13 mouse cellular contexts compared by ENCODE assay signal in genomic region chr8:122355642-122356606, GRCm38 (mm10). TPM values are rescaled to one million over a fixed set of nuclear protein-coding genes. Genes with fewer than 3 reads are reported as not detected.
DNase-seq lines count a peak whose midpoint lies in the region; ATAC-seq and TF ChIP-seq lines count a peak whose summit lies in the region.
"Had no signal": no experiment of that assay in that cellular context is flagged by ENCODE, and none has a peak within 500 bp of the region (broad histone marks: within the 10 kb centered on the region; RNA-seq: fewer than 3 reads in every experiment).

No protein-coding gene starts in this region.

- peaks cover 5% of the 10 kb centered on the region for H3K4me1 ChIP-seq in limb, embryonic 10.5 days
- H3K4me1 ChIP-seq: forebrain, embryonic 15.5 days had no signal

- no peak overlapping the region for H3ac ChIP-seq in C2C12 (ENCODE audit: control insufficient read depth, insufficient read length, low read depth)

- no peaks in the 10 kb centered on the region for H3K79me2 ChIP-seq in C2C12 (ENCODE audit: control insufficient read depth, insufficient read depth)

- H3K79me3 ChIP-seq in C2C12 (ENCODE audit: low read depth) = no peaks in the 10 kb centered on the region

- no peak for TF ChIP-seq CTCF in C2C12 (IDR thresholded peaks at IDR 0.05; ENCODE audit: control insufficient read depth, insufficient read depth, insufficient read length)

- H3K36me3 ChIP-seq in C2C12 (ENCODE audit: control insufficient read depth, insufficient read depth) = no peaks in the 10 kb centered on the region
- H3K36me3 ChIP-seq in limb, embryonic 10.5 days = no peaks in the 10 kb centered on the region
- H3K36me3 ChIP-seq: forebrain, embryonic 15.5 days; heart, embryonic 12.5 days; limb, embryonic 15.5 days had no signal

- DNase-seq in lung, adult 18-20 months = peak; percentile 52 to 70
- DNase-seq in lung, postnatal 10 days = no peak
- no peak for DNase-seq in heart, postnatal 14 days
- no peak for DNase-seq in limb, embryonic 10.5 days (ENCODE audit: low spot score)
- DNase-seq: cerebellum, postnatal 10 days; thymus, adult 18-20 months had no signal

- WGBS in limb, embryonic 10.5 days = 74% methylated on average over 9 of the region's 9 CpGs

- H3K4me3 ChIP-seq in C2C12 (ENCODE audit: insufficient read depth, poor library complexity, severe bottlenecking) = no peak overlapping the region
- no peak overlapping the region for H3K4me3 ChIP-seq in limb, embryonic 10.5 days
- H3K4me3 ChIP-seq: forebrain, embryonic 15.5 days; heart, embryonic 12.5 days; limb, embryonic 15.5 days had no signal

- no peaks in the 10 kb centered on the region for H3K9me3 ChIP-seq in limb, embryonic 10.5 days (replicated peaks)
- H3K9me3 ChIP-seq: forebrain, embryonic 15.5 days; heart, embryonic 12.5 days; limb, embryonic 15.5 days had no signal

- no peak overlapping the region for H3K27ac ChIP-seq in limb, embryonic 10.5 days
- H3K27ac ChIP-seq: forebrain, embryonic 15.5 days; limb, embryonic 15.5 days had no signal

- intact Hi-C loops in heart, postnatal 14 days (cut with DNase I) = no loop called here

- ATAC-seq in common myeloid progenitor, adult 5-6 weeks (replicated peaks; ENCODE audit: low read depth, poor library complexity, severe bottlenecking) = peak; percentile 80
- ATAC-seq in megakaryocyte progenitor cell, adult 5-6 weeks (replicated peaks; ENCODE audit: poor library complexity) = peak; percentile 70; the same call in 1 of the 2 replicates
- ATAC-seq: forebrain, embryonic 15.5 days had no signal

- H3K27me3 ChIP-seq in C2C12 (ENCODE audit: control insufficient read depth, insufficient read depth, insufficient read length) = no peaks in the 10 kb centered on the region
- peaks cover 57% of the 10 kb centered on the region for H3K27me3 ChIP-seq in limb, embryonic 10.5 days (ENCODE audit: low read depth, poor library complexity, severe bottlenecking)

TF ChIP-seq in C2C12, 6 proteins besides CTCF, POLR2A, EP300 and RAD21:
- TF ChIP-seq FOSL1 (IDR thresholded peaks at IDR 0.05; ENCODE audit: insufficient read depth, low read length, poor library complexity, severe bottlenecking) = peak; percentile 83
- TF ChIP-seq MAX (IDR thresholded peaks at IDR 0.05) = no peak

RNA-seq across cellular contexts. Expression of gene Trhr2, which starts 4.6 kb away (rescaled TPM):
- polyA plus RNA-seq in C2C12 (2012; fragmentation: generic; extraction: Trizol) = 0.07 TPM
- not detected in 2 replicates for total RNA-seq in common myeloid progenitor, adult 5-6 weeks (2017)
- not detected in 2 replicates for total RNA-seq in megakaryocyte progenitor cell, adult 5-6 weeks (2015)
- total RNA-seq in megakaryocyte progenitor cell, adult 5-6 weeks (2017) = not detected in 2 replicates
- total RNA-seq in heart, postnatal 14 days (2021) = not detected
- not detected in 2 replicates for polyA plus RNA-seq in limb, embryonic 10.5 days (2016; fragmentation: Nextera tagmentation; extraction: Ambion mirVana)
- total RNA-seq: adrenal gland, postnatal 4 days had no signal
- polyA plus RNA-seq: forebrain, embryonic 15.5 days; heart, embryonic 12.5 days had no signal

RNA-seq across cellular contexts. Expression of gene Zc3h18, which starts 20.5 kb away (rescaled TPM):
- 43.5 TPM for polyA plus RNA-seq in C2C12 (2012; fragmentation: generic; extraction: Trizol)
- total RNA-seq in common myeloid progenitor, adult 5-6 weeks (2017) = 68.9 and 81.0 TPM in 2 replicates
- 26.1 and 27.2 TPM in 2 replicates for total RNA-seq in megakaryocyte progenitor cell, adult 5-6 weeks (2015)
- 55.6 and 67.3 TPM in 2 replicates for total RNA-seq in megakaryocyte progenitor cell, adult 5-6 weeks (2017)
- total RNA-seq in heart, postnatal 14 days (2021) = 10 to 100 TPM; 22.4 to 22.8 TPM
- polyA plus RNA-seq in limb, embryonic 10.5 days (2016; fragmentation: Nextera tagmentation; extraction: Ambion mirVana) = 84.2 and 86.1 TPM in 2 replicates

Comparison
In these comparisons a context has a peak if more than half of its experiments do, and no peak if none do; other contexts are left out.
1. DNase-seq: peak in lung, adult 18-20 months (2 of 2); none in lung, postnatal 10 days (single experiment), heart, postnatal 14 days (0 of 2) and limb, embryonic 10.5 days (single experiment).